Mouse (Mus musculus): ENCODE measurements around the gene 9030612E09Rik.

DNA sequence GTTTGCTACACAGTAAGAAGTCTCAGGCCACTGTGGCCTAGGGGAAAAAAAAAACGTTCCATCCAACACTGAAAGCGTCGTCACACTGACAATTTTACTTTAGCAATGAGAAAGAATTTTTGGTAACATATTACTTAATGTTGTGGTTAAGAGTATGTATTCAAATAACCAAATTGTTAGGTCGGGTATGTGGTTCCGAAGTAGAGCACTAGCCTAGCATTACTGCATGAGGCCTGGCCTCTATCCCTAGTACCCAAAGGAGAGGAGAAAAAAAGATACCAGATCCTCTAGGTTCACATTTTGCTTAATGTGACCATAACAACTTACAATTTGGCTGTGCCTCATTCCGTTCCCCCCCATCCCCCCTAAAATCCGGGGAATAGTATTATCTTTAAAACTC is 46.0 kb downstream of the 9030612E09Rik start:
- TF ChIP-seq CTCF (IDR thresholded peaks at IDR 0.05; ENCODE audit: low read depth) (no peak), EP300 (IDR thresholded peaks at IDR 0.05; ENCODE audit: low read depth) (no peak)

Measured in liver, postnatal 0 days (tissue).